Comparison of ENCODE assay signal across 26 mouse cellular contexts in genomic region chr14:22139281-22139680, GRCm38 (mm10).
DNase-seq lines count a peak whose midpoint lies in the region; ATAC-seq and TF ChIP-seq lines count a peak whose summit lies in the region.
"Had no signal": no experiment of that assay in that cellular context is flagged by ENCODE, and none has a peak within 500 bp of the region (broad histone marks: within the 10 kb centered on the region; RNA-seq: fewer than 3 reads in every experiment).

No protein-coding gene starts in this region.

- H3K36me3 ChIP-seq in lung, postnatal 0 days (ENCODE audit: insufficient read depth, low read length): no peaks in the 10 kb centered on the region
- H3K36me3 ChIP-seq: embryonic facial prominence, embryonic 13.5 days; embryonic facial prominence, embryonic 15.5 days; forebrain, embryonic 15.5 days had no signal

- H3K27ac ChIP-seq in lung, postnatal 0 days (ENCODE audit: low read length): no peak overlapping the region
- H3K27ac ChIP-seq: embryonic facial prominence, embryonic 13.5 days; embryonic facial prominence, embryonic 15.5 days; forebrain, embryonic 13.5 days; forebrain, embryonic 15.5 days had no signal

- DNase-seq in lung, postnatal 0 days (ENCODE audit: low spot score): peak; percentile 69
- DNase-seq in lung, postnatal 36 days: no peak
- DNase-seq in 416B (ENCODE audit: low read depth): peak; percentile 42
- DNase-seq in NIH3T3 (ENCODE audit: low read depth): peak; percentile 34
- DNase-seq in fibroblast of lung, adult 2 months (ENCODE audit: low read depth): peak; percentile 22
- DNase-seq: adrenal gland, adult 2 months; adrenal gland, postnatal 10 days; adrenal gland, postnatal 25 days; B cell, adult 2 months; cerebellum, adult 11 months; cerebellum, adult 18-20 months; cerebellum, adult 8-10 months; cerebellum, adult 9-11 months; cerebellum, postnatal 14 days; cerebellum, postnatal 36 days; embryo, embryonic 11 days; forebrain, postnatal 0 days had no signal

- no peak for TF ChIP-seq EP300 in lung, postnatal 0 days (IDR thresholded peaks at IDR 0.05)

- 42% methylated on average over 1 of the region's 1 CpGs for WGBS in lung, postnatal 0 days

- H3K27me3 ChIP-seq in lung, postnatal 0 days (replicated peaks; ENCODE audit: insufficient read depth, low read length): no peaks in the 10 kb centered on the region
- H3K27me3 ChIP-seq: embryonic facial prominence, embryonic 13.5 days; embryonic facial prominence, embryonic 15.5 days; Patski had no signal

- no peak for TF ChIP-seq CTCF in lung, postnatal 0 days (IDR thresholded peaks at IDR 0.05)

- no peak overlapping the region for H3K4me3 ChIP-seq in lung, postnatal 0 days (ENCODE audit: low read depth, low read length)
- H3K4me3 ChIP-seq: embryonic facial prominence, embryonic 13.5 days; embryonic facial prominence, embryonic 15.5 days; erythroblast, embryonic 14.5 days; forebrain, embryonic 13.5 days; forebrain, embryonic 15.5 days had no signal

- H3K4me1 ChIP-seq in lung, postnatal 0 days (ENCODE audit: insufficient read depth, low read depth, low read length): no peaks in the 10 kb centered on the region
- H3K4me1 ChIP-seq: embryonic facial prominence, embryonic 13.5 days; embryonic facial prominence, embryonic 15.5 days; forebrain, embryonic 13.5 days; forebrain, embryonic 15.5 days had no signal

- H3K9me3 ChIP-seq in lung, postnatal 0 days (ENCODE audit: low read length): peaks cover 2% of the 10 kb centered on the region; the same call in 1 of the 2 replicates
- H3K9me3 ChIP-seq: embryonic facial prominence, embryonic 15.5 days had no signal

- ATAC-seq in lung, postnatal 0 days: 0 out of 2 replicates have a peak, but pooled peaks have one; percentile 28
- no peak for ATAC-seq in inflammation-experienced regulatory T-cells, adult 6 months
- no peak for ATAC-seq in CD4-positive, CD25-positive, alpha-beta regulatory T cell, adult 4 months
- ATAC-seq: activated CD4-positive, CD25-positive, alpha-beta regulatory T cell, adult 4 months; forebrain, embryonic 13.5 days; forebrain, embryonic 15.5 days; forebrain, postnatal 0 days; Patski had no signal

- H3K4me2 ChIP-seq in lung, postnatal 0 days (replicated peaks; ENCODE audit: low read depth, low read length): no peak overlapping the region
- H3K4me2 ChIP-seq: embryonic facial prominence, embryonic 13.5 days; embryonic facial prominence, embryonic 15.5 days; forebrain, embryonic 13.5 days; forebrain, embryonic 15.5 days had no signal

- no peak overlapping the region for H3K9ac ChIP-seq in lung, postnatal 0 days (replicated peaks; ENCODE audit: low read depth)
- H3K9ac ChIP-seq: embryonic facial prominence, embryonic 13.5 days; embryonic facial prominence, embryonic 15.5 days; forebrain, embryonic 13.5 days; forebrain, embryonic 15.5 days; forebrain, postnatal 0 days had no signal
